Mouse (Mus musculus) T-cell, adult 2 months (primary cell): ENCODE measurements at regions not wholly inside any gene's neighbourhood (a gene's known extent, or its start where the extent isn't known, plus 50 kb on each side); places are given as distances from the start of the nearest gene placed in this dataset.
"Not testable (repeated sequence)": the region's sequence is repeated elsewhere in the genome, so short reads cannot be mapped to it uniquely, and the experiment has no call there.

ENCODE experiments used
- DNase-seq: peaks from one replicate; pipeline ENCODE4 v3.0.0; 2022; ENCODE audit warnings: low spot score

GRCm38 (mm10) chr10:37873925-37874324, 735.2 kb upstream of the Marcks start:
- no peak for DNase-seq

GRCm38 (mm10) chr10:37861001-37861400, 722.3 kb upstream of the Marcks start:
- no peak for DNase-seq

- DNase-seq = no peak
Observed at GRCm38 (mm10) chr10:37849291-37849846, 710.6 kb upstream of the Marcks start.

- DNase-seq = no peak
Observed at GRCm38 (mm10) chr10:37842820-37843219, 704.1 kb upstream of the Marcks start.

- DNase-seq = no peak
Observed at GRCm38 (mm10) chr10:37841842-37842241, 703.1 kb upstream of the Marcks start.

- DNase-seq = no peak
Observed at GRCm38 (mm10) chr10:37837721-37838120, 699.0 kb upstream of the Marcks start.

GRCm38 (mm10) chr10:37813026-37813425, 674.3 kb upstream of the Marcks start:
- DNase-seq = no peak

- no peak for DNase-seq
Observed at GRCm38 (mm10) chr10:37812405-37812851, 673.7 kb upstream of the Marcks start.

- DNase-seq = no peak
Observed at GRCm38 (mm10) chr10:37811789-37812188, 673.1 kb upstream of the Marcks start.

GRCm38 (mm10) chr10:37803225-37803805, 664.6 kb upstream of the Marcks start:
- DNase-seq = no peak

- DNase-seq = no peak
Observed at GRCm38 (mm10) chr10:37799397-37799796, 660.7 kb upstream of the Marcks start.

- no peak for DNase-seq
Observed at GRCm38 (mm10) chr10:37798285-37798684, 659.6 kb upstream of the Marcks start.

- no peak for DNase-seq
Observed at GRCm38 (mm10) chr10:37797701-37798100, 659.0 kb upstream of the Marcks start.

- no peak for DNase-seq
Observed at GRCm38 (mm10) chr10:37792878-37793277, 654.2 kb upstream of the Marcks start.

- DNase-seq = no peak
Observed at GRCm38 (mm10) chr10:37788049-37788448, 649.3 kb upstream of the Marcks start.

GRCm38 (mm10) chr10:37779383-37780302, 640.9 kb upstream of the Marcks start:
- DNase-seq = no peak

- DNase-seq = no peak
Observed at GRCm38 (mm10) chr10:37760542-37761367, 622.0 kb upstream of the Marcks start.

- DNase-seq = no peak
Observed at GRCm38 (mm10) chr10:37741581-37741980, 602.9 kb upstream of the Marcks start.

- DNase-seq = no peak
Observed at GRCm38 (mm10) chr10:37739024-37739423, 600.3 kb upstream of the Marcks start.

GRCm38 (mm10) chr10:37725609-37726008, 586.9 kb upstream of the Marcks start:
- DNase-seq = no peak

GRCm38 (mm10) chr10:37724994-37725393, 586.3 kb upstream of the Marcks start:
- not testable (repeated sequence) for DNase-seq

GRCm38 (mm10) chr10:37720748-37721147, 582.0 kb upstream of the Marcks start:
- DNase-seq = no peak
